Mouse (Mus musculus) liver, embryonic 14.5 days (tissue): Measurements from ENCODE around the gene Hlf. TPM values are rescaled to one million over a fixed set of nuclear protein-coding genes. Genes with fewer than 3 reads are reported as not detected.

Experiments used
- ATAC-seq: fragments of 200-750 bp; cut with Nextera tagmentation; 2 replicates; pipeline ENCODE4 v1.8.0; 2017; ENCODE audit warnings: moderate number of reproducible peaks, mild to moderate bottlenecking, moderate library complexity; ENCODE audit not compliant: insufficient read depth
- DNase-seq, 3 experiments: peaks; one replicate each; pipeline ENCODE4 v3.0.0-alpha.2; 2012 to 2013; ENCODE audit warnings: low read depth in 3 of 3, low spot score in 3 of 3
- H3K27ac ChIP-seq: fragments of 300-500 bp; sonication (generic); 2 replicates; pipeline ENCODE4 v1.5.1; 2014; ENCODE audit warnings: moderate library complexity, mild to moderate bottlenecking, control low read depth, inconsistent platforms
- H3K27me3 ChIP-seq: fragments of 300-500 bp; sonication (generic); 2 replicates; pipeline ENCODE4 v1.6.1; 2014; ENCODE audit warnings: mild to moderate bottlenecking, low read length, moderate library complexity; ENCODE audit not compliant: control insufficient read depth, insufficient read depth
- H3K36me3 ChIP-seq: fragments of 300-500 bp; sonication (generic); replicated peaks from 2 replicates; pipeline ENCODE4 v1.6.1; 2014; ENCODE audit warnings: low read depth; ENCODE audit not compliant: control insufficient read depth, insufficient read depth
- H3K4me1 ChIP-seq, 2 experiments: fragments of 200-500 bp in 1 of 2; fragments of 300-500 bp in 1 of 2; sonication (generic) in 1 of 2; replicated peaks; 2 replicates each; pipeline ENCODE4 v1.6.1; 2012 to 2014; ENCODE audit warnings: antibody characterized with exemption in 1 of 2, inconsistent platforms in 1 of 2, low read length in 1 of 2; ENCODE audit not compliant: control insufficient read depth in 2 of 2, insufficient read depth in 2 of 2
- H3K4me2 ChIP-seq: fragments of 300-500 bp; sonication (generic); 2 replicates; pipeline ENCODE4 v1.6.1; 2014; ENCODE audit warnings: low read depth, mild to moderate bottlenecking, control low read depth, moderate library complexity
- H3K4me3 ChIP-seq, 2 experiments: fragments of 200-500 bp in 1 of 2; fragments of 300-500 bp in 1 of 2; sonication (generic) in 1 of 2; 2 replicates each; pipeline ENCODE4 v1.5.1; 2012 to 2014; ENCODE audit warnings: low read depth in 2 of 2, low read length in 2 of 2, mild to moderate bottlenecking in 2 of 2, control low read depth in 1 of 2, inconsistent platforms in 1 of 2, moderate library complexity in 1 of 2; ENCODE audit not compliant: insufficient read depth in 1 of 2
- H3K9ac ChIP-seq: fragments of 300-500 bp; sonication (generic); replicated peaks from 2 replicates; pipeline ENCODE4 v1.6.1; 2014; ENCODE audit warnings: mild to moderate bottlenecking, control low read depth, moderate library complexity
- H3K9me3 ChIP-seq: fragments of 300-500 bp; sonication (generic); 2 replicates; pipeline ENCODE4 v1.6.1; 2016; ENCODE audit warnings: low read length, mixed read lengths; ENCODE audit not compliant: control insufficient read depth
- CTCF ChIP-seq: IDR thresholded peaks from 2 replicates; pipeline ENCODE4 v1.5.1; 2016; ENCODE audit warnings: antibody characterized with exemption, low read depth, control low read depth
- EP300 ChIP-seq: IDR thresholded peaks from 2 replicates; pipeline ENCODE4 v1.6.1; 2016; ENCODE audit warnings: antibody characterized with exemption, low read depth
- WGBS: fragments of 180-500 bp; shearing (Covaris S2); extraction: QIAGEN DNeasy Blood & Tissue Kit; methylation state at CpG from one replicate; pipeline ENCODE4 v1.1.7; 2014; ENCODE audit not compliant: insufficient replicate concordance; 5-methylcytosine and 5-hydroxymethylcytosine counted together
- polyA plus RNA-seq, 2 experiments: library from polyadenylated mRNA; depleted of rRNA in 1 of 2; stranded (reverse) in 1 of 2; unstranded in 1 of 2; fragments of >200 nt; fragmentation: Nextera tagmentation in 1 of 2; extraction: Ambion mirVana in 1 of 2; gene quantifications; 2 replicates each; pipeline versions ENCODE4 v1.2.1 to v1.2.3; 2012 to 2014

Hlf gene
- polyA plus RNA-seq, 2 experiments, result 2.7 to 3.7 TPM

- H3K4me3 ChIP-seq, result no peak overlapping the region
- H3K4me2 ChIP-seq, result no peak overlapping the region
- DNase-seq (no peak), ATAC-seq (no peak)
- no peak overlapping the region for H3K27ac ChIP-seq
- H3K27me3 ChIP-seq, result no peaks in the 10 kb centered on the region
- TF ChIP-seq EP300 (no peak), CTCF (no peak)
- WGBS, result 23% methylated on average over 7 of the region's 7 CpGs
- no peaks in the 10 kb centered on the region for H3K9me3 ChIP-seq
- no peaks in the 10 kb centered on the region for H3K36me3 ChIP-seq
- peaks cover 0 to 2% of the 10 kb centered on the region in 2 experiments; a peak in 2 of 4 replicates for H3K4me1 ChIP-seq
- no peak overlapping the region for H3K9ac ChIP-seq
Measured at GRCm38 (mm10) chr11:90364865-90365264, 25.8 kb downstream of the Hlf start.

- Histone ChIP-seq H3K4me2 (no peak overlapping the region), H3K4me1 (peaks cover 0 to 1% of the 10 kb centered on the region in 2 experiments; a peak in 2 of 4 replicates)
Measured at GRCm38 (mm10) chr11:90363821-90364497, 26.7 kb downstream of the Hlf start.

GRCm38 (mm10) chr11:90363406-90363805 lies 27.3 kb downstream of the Hlf start:
- no peak for ATAC-seq
- DNase-seq, result no peak
- H3K27ac ChIP-seq, result no peak overlapping the region

More at GRCm38 (mm10) chr11:90363821-90364497, 26.7 kb downstream of the Hlf start:
- 66% methylated on average over 10 of the region's 10 CpGs for WGBS
- Histone ChIP-seq H3K9ac (no peak overlapping the region), H3K9me3 (no peaks in the 10 kb centered on the region), H3K27me3 (no peaks in the 10 kb centered on the region), H3K27ac (no peak overlapping the region), H3K4me3 (no peak overlapping the region), H3K36me3 (no peaks in the 10 kb centered on the region)
- DNase-seq (peak in 2 of 3 experiments; percentile 23 to 27), ATAC-seq (peak; percentile 70)
- TF ChIP-seq CTCF (no peak), EP300 (no peak)

GRCm38 (mm10) chr11:90360536-90360935 lies 30.2 kb downstream of the Hlf start:
- Histone ChIP-seq H3K27me3 (no peaks in the 10 kb centered on the region), H3K4me3 (no peak overlapping the region), H3K36me3 (no peaks in the 10 kb centered on the region), H3K9ac (no peak overlapping the region), H3K4me2 (no peak overlapping the region), H3K27ac (no peak overlapping the region), H3K9me3 (no peaks in the 10 kb centered on the region), H3K4me1 (peaks cover 0 to 11% of the 10 kb centered on the region in 2 experiments; a peak in 2 of 4 replicates)
- ATAC-seq (no peak), DNase-seq (no peak)
- TF ChIP-seq CTCF, result no peak
- no peak for TF ChIP-seq EP300
- 80% methylated on average over 5 of the region's 5 CpGs for WGBS

More at GRCm38 (mm10) chr11:90363406-90363805, 27.3 kb downstream of the Hlf start:
- Histone ChIP-seq H3K36me3 (no peaks in the 10 kb centered on the region), H3K27me3 (no peaks in the 10 kb centered on the region), H3K4me3 (no peak overlapping the region), H3K4me2 (no peak overlapping the region), H3K9ac (no peak overlapping the region), H3K4me1 (peaks cover 0 to 2% of the 10 kb centered on the region in 2 experiments; a peak in 2 of 4 replicates), H3K9me3 (no peaks in the 10 kb centered on the region)
- TF ChIP-seq CTCF (peak; percentile 53), EP300 (no peak)
- WGBS, result 19% methylated on average over 3 of the region's 3 CpGs

- H3K4me1 ChIP-seq, result peaks cover 0 to 16% of the 10 kb centered on the region in 2 experiments; a peak in 2 of 4 replicates
- no peak overlapping the region for H3K4me3 ChIP-seq
- H3K9me3 ChIP-seq, result no peaks in the 10 kb centered on the region
- WGBS, result 60% methylated on average over 8 of the region's 8 CpGs
- no peaks in the 10 kb centered on the region for H3K36me3 ChIP-seq
- H3K9ac ChIP-seq, result no peak overlapping the region
- peak in 2 of 3 experiments; percentile 16 to 31 for DNase-seq
- no peak overlapping the region for H3K4me2 ChIP-seq
- H3K27ac ChIP-seq, result no peak overlapping the region
- TF ChIP-seq EP300, result no peak
- TF ChIP-seq CTCF, result no peak
- H3K27me3 ChIP-seq, result no peaks in the 10 kb centered on the region
- no peak for ATAC-seq
Measured at GRCm38 (mm10) chr11:90358063-90358462, 32.6 kb downstream of the Hlf start.
